Mouse (Mus musculus) testis, adult 2 months (tissue): ENCODE measurements around the gene Emd.

ENCODE experiments used
- CTCF ChIP-seq: fragments of 200-500 bp; IDR thresholded peaks from 2 replicates; pipeline ENCODE4 v1.5.1; 2012; ENCODE audit warnings: low read depth, mild to moderate bottlenecking, inconsistent platforms, low read length, moderate library complexity; ENCODE audit not compliant: control insufficient read depth, insufficient read depth, insufficient replicate concordance
- POLR2A ChIP-seq: fragments of 200-500 bp; IDR thresholded peaks from 2 replicates; pipeline ENCODE4 v1.6.1; 2012; ENCODE audit warnings: low read depth, mild to moderate bottlenecking, inconsistent platforms, low read length, moderate library complexity; ENCODE audit not compliant: control insufficient read depth

GRCm38 (mm10) chrX:74283092-74283437 lies 28.6 kb downstream of the Emd start:
- TF ChIP-seq CTCF (no peak), POLR2A (no peak)
